Mouse (Mus musculus) WW6 (cell line): ENCODE measurements around the gene Ivd.
A peak's percentile ranks its signal among the peaks of the same experiment; 100 is the strongest.

Source experiments
- DNase-seq: peaks from one replicate; pipeline ENCODE4 v3.0.0-alpha.2; 2013; ENCODE audit warnings: low read depth, low spot score

The Ivd gene

DNA sequence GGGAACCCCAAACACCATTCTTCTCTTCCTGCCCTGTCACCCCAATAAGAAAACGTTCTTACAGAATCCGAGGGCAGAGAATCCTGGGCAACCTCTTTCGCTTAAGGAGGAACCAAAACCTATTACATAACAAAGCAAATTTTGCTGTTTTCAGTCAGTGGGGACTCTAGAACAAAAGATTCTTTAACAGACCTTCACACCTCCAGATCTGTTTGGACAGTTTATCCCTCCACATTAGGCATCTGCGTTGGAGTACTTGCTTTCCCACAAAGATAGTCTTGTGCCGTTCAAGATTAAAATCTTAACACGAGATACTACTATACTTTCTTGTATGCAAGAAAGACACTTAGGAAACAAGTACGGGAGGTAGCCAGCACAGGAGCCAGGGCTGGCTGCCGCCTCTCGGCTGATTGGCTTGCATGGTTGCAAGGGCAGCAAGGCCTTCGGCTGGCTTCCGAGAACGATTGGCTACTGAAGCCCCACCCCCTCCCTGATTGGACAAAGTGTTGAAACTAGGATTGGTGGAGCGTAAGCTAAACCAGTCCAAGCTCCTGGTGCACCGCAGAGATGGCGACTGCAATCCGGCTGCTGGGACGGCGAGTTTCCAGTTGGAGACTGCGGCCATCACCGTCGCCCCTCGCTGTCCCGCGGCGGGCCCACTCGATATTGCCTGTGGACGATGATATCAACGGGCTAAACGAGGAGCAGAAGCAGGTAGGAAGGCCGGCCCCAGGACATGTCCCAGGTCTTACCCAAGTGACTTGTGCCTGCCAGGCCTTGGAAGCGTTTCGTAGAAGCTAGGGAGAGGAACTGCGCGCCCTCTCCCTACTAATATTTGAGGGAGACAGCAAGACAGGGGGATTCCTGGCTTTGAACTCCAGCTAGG lies at the start of gene Ivd:
Gene Ivd, plus strand, starts transcription at position 501 of the 886 bp plus-strand sequence.
- peak; percentile 77 for DNase-seq

DNA sequence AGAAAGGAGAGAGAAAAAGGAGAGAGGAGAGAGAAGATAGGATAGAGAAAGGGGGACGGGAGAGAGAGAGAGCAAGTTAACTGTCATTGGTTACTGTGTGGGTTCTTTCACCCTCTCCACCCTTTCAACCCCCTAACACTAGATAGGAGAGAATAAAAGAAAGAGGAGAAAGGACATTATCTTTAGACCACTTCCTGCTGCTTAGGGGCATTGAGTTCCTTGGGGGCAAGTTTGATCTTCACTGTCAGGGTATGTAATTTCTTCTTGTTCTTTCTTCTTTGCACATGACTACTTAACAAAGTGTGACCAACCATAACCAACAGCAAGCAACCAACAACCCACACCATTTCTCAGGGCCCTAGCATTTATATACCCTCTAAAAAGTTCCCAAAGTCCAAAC lies 49.0 kb upstream of the Ivd start:
- no peak for DNase-seq

DNA sequence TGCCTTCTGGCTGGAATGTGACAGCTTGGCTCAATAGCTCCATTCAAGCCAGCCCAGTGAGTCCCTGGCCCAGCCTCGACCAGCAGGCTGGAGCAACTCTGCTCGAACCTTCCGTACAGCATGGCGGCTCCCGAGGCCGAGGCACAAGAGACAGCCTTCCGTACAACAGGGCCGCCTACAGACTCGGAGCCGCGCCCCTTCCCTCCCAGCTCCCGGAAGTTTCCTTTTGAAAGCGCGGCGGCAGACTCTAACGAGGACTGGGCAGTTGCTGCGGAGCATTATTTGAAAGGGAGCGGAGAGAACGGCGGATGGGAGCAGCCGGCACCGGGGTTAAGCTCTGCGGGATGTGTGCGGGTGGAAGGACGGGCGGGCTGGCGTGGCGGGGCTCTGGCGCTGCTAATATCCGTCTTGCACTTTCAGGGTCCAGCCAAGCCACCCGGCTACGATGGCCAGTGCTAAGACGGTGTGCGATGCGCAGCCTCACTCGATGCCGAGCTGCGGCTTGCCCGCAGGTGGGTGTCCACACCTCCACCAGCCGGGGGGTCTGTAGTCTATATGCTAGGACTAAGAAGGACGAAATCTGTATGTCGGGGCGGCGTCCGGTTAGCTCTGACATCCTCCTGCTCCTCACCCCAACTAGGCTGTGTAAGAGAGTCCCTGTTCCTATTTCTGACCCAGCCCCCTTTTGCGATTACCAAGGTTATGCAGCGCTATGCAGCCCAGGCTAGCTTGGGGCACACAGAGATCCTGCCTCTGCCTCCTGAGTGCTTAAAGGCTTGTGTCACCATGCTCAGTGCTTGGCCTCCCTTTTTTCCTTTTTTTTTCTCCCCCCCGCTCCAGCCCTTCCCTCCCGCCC lies 47.5 kb upstream of the Ivd start, which contains the start of gene Knstrn:
Gene Knstrn, plus strand, starts transcription at position 23 of the 856 bp plus-strand sequence.
- peak; percentile 71 for DNase-seq

DNA sequence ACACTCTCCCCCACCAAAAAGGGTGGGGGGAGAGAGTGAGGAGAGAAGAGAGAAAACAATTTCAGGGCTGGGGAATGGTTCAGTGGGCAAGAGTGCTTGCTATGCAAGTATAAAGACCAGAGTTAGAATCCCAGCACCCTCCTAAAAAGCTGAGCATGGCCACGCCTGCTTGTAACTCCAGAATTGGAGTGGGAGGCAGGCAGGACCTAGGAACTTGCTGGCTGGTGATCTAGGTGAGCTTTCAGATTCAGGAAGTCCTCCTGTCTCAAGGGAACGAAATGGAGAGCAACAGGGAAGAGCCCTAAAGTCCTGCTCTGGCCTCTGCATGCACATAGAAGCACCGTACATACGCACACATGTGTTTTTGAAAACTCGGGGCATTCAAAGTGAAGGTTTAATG lies 39.0 kb upstream of the Ivd start:
- no peak for DNase-seq

DNA sequence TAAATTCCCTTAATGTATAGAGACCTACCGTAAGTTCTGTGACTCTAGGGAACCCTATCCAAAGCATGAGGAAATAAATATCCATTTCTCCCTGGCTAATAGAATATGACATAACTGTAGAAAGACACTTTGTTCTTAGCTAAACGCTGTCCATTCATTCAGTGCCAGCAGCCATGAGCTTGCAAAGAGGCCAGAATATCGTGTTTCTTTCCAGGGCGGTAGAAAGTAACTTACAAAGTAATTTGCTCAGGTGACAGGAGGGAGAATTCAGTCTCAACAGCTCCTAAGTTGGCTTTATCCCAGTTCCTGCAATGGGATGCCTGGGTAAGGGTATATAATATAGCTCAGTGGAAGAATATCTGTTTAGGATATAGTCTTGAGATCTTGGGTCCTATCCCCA lies 37.4 kb upstream of the Ivd start:
- no peak for DNase-seq

DNA sequence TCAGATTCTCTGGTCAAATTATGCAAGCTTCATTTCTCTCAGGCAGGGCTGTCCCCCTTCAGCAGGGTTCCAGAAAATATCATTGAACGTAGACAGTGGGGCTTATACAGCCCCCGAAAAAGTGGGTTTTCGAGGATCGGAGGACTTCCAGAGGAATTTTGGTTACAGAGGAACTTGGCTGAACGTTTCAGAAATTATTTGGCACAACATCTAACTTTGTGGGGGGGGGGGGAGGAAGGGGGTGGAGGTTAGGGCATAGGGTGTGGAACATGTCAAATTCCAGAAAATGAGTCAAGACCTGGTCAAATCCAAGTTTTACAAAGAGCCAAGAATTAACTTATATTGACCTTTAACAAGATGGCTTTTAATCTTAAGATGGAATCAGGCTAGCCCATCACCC lies 32.7 kb upstream of the Ivd start:
- no peak for DNase-seq

DNA sequence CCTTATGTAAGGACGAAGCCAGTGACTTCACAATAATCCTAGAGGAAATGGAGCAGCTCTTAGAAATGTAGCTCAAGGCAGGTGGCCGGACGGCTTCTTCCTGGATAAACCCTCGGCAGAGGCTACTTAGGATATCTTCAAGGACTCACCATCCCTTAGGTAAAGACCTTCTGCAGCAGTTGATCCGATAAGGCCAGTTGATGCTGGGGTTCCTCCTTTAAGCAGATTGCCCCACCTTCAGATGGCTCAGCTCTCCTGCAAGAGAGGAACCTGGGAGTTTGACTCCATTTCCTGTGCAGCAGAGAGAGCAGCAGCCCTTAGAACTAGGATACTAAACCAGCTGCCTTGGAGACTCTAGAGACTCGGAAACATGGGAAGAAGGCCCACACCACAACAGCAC lies 27.7 kb upstream of the Ivd start:
- DNase-seq, result no peak

DNA sequence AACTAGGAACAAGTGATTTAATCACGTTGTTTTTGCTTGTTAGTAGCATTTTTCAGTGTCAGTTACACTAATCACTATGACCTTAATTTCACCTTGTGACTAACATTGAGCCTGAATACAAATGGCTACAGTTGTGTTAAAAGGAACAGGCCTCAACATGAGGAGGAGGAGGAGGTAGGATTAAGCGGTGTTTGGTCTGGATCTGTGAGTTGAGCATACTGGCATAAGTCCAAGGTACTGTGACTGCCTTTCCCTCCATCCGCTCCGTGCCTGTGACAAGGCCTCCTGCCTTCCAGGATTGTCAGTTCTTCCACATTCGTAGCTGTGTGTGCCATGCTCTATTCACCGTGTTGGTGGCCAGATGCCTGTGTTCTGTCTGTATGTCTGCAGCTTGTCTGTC lies 26.6 kb upstream of the Ivd start:
- no peak for DNase-seq

DNA sequence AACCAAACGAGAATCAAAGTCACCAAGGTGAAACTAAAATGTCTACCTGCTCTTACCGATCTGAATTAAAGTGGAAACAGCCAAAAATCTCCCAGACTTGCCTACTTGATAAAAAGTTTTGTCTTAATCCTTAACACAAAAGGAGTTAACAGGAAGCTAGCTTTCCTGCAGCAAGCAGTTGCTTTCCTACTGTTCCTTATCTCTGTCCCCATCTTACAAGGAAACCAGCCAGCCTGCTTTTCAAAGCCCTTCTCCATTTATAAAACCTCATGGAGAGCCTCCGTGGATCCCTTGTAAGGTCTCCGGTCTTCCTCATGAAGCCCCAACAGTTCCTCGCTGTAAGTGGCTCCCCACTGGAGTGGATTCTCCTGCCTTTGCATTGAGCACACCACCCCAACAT lies 23.4 kb upstream of the Ivd start:
- no peak for DNase-seq

DNA sequence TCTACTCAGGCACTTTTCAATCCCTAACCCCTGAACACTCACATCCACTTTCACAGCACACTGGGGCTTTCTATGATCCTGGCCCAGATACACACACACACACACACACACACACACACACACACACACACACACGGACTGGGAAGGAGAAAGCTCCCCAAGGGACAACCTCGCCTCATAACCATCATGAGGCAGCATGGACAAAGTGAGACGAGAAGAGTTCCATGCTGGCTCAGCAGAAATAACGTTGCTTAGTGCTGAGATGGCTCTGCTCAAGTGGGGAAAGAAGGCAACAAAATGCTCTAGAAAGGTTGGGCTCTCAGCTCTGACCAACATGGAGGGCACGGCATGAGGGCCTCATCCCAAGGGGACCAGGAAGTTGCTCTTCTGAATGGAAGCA lies 20.6 kb upstream of the Ivd start:
- DNase-seq, result no peak

DNA sequence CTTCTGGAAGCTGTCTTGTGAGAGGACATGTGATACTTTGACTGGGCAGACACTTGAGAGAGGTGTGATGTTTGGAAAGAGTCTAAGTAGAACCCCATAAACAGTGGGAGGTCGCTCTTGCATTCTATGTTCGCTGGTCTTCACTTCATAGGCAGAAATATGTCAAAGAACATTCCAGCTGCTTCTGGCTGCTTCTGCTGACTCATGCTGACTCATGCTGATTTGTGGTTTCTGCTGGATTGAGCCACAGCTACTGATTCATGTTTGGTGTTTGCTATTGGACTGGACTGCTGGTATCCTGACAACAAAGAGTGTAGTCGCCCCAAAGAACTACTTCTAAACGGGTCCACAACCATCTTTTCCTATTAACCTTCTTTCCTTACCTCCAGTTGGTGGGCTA lies 20.0 kb upstream of the Ivd start:
- no peak for DNase-seq

DNA sequence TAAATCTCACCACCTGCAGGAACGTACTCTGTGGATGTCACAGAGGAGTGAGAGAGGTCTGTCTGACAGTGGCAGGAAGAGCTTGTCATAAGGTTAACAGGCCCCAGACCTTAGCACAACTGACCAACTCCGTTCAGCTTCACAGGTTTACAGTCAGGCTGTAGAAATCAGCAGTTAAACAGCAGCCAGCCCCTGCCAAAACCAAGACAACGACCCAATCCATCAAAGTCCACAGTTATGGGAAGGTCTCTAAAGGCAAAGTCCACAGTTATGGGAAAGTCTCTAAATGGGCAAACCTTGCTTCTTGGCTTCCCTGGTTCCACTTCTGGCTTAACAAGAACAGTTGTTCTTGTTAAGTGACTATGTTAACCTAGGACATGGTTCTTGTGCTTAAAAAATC lies 17.3 kb upstream of the Ivd start:
- DNase-seq, result no peak

DNA sequence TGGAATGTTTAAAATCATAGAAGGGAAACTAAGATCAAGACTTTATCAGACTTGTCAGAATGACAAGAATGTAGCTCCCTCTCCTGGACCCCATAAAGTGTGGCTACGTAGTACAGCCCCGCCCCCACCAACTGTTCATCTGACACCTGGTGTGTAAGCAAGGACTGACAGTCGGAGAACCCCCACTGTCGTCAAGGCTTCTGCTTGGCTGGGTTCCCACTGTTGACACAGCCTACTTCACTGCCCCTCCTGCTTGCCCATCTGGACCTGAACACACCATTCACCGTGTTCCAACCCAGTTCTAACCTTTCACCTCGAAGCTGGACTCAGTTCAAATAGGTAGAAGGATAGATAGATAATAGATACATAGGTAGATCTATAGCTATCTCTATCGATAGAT lies 15.5 kb upstream of the Ivd start:
- no peak for DNase-seq

DNA sequence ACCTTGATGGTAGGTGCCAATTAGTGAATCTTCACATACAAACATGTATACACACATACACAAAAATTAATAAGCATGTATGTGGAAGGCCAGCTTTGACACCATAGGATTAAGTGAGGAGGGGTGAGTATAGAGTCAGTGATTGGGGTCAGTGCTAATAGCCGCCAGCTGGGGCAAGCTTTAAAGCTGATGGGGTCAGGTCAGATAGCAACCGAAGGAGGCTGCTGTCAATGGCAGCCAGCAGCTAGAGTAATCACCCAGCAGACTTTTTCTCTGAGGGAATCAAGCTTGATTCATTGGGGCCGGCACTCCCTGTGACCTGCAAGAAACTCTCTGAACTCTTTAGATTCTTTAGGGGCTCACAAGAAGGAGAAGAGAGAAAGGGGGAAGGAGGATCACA lies 10.0 kb upstream of the Ivd start:
- DNase-seq, result no peak

DNA sequence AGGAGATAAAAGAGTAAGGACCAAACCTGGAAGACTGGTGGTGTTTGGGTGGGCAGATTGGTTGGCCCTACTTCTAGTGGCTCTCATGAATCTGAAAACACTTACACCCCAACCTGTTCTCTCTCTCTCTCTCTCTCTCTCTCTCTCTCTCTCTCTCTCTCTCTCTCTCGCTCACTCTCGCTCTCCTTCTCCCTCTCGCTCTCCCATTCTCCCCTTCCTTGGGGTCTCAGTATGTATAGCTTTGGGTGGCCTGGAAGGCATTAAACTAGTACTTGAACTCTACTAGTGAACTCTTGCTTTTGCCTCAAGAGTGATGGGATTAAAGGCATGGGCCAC lies 554 bp downstream of the Ivd start:
- DNase-seq, result no peak

DNA sequence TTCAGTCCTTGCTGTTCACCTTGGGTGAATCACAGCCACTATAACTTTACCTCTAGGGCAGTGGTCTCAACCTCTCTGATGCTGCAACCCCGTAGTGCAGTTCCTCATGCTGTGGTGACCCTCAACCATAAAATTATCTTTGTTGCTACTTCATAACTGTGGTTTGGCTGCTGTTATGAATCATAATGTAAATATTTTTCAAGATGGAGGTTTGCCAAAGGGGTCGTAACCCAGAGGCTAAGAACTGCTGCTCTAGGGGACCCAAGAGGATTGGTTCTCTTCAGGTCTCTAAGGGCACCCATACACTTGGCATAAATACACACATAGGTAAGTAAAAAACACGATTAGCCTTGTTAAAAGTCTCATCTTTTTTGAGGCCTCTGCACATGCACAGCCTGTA lies 8.8 kb downstream of the Ivd start:
- no peak for DNase-seq

DNA sequence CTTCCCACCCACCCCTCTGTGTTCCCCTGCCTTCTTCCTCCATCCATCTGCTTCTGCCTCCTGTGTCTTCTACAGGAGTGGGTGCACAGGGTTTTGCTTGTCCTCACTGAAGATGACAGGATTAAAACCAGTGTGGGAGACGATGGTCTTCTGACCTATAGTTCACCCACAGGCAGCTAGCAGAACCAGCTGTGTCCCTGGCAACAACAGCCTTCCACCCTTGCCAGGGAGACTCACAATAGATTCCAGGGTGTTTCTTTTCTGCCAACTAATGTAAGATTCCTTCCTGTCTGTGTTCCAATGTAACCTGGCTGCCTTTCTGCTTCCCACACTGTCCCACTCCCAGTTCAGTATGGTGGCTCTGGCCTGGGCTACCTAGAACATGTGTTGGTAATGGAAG lies 9.3 kb downstream of the Ivd start:
- DNase-seq, result no peak

DNA sequence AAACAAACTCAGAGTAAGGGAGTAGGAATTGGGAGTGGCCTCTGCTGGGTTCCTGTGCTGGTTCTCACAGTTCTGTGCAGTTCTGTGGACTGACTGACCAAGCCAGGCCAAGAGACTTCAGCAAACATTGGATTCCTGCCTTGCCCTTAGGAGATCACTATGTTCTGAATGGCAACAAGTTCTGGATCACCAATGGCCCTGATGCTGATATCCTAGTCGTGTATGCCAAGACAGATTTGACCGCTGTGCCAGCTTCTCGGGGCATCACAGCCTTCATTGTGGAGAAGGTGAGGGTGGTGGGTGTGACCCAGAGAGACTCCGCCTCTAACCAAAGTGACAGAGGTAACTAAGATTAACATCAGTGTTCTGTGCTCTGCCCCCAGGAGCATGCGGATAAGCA lies 11.3 kb downstream of the Ivd start:
- no peak for DNase-seq

DNA sequence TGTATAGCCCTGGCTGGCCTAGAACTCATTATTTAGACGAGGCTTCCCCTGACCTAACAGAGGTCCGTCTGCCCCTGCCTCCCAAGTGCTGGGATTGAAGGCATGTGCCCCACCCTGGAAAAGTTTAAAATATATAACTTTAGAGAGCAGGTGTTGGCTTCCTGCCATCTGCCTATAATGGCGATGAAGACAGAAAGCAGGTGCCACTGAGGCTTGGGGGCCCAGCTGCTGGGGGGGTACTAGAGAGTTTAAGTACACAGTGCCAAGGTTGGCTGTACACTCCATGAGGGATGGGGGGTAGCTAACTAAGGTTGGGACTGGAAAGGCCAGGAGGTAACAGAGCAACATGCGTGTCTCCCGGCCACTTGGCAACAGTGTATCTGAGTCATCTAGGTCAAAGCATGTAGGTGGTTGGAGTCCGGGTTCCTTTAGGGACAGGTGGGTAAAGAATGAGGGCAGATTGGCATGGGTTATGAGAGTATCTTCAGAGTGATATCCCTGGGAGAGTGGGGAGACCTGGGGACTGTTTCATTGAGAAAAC lies 12.2 kb downstream of the Ivd start:
- DNase-seq, result no peak

DNA sequence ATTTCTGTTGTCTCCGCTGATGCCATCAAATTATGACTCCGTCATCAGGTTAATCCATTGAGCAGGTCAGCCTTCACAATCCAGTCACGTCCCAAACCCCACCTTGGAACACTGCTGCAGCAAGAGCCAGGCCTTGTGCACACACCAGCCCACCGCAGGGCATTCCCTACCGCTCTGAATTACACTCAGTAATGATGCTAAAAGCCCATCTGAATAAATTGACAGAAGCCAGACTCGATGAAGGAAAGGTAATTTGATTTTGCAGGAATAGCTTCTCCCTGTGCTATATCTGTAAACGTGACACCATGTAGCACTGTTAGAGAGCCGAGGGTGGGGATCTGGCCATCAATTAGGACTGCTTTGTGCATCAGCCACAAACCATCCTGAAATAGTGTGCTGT lies 13.6 kb downstream of the Ivd start:
- DNase-seq, result no peak

DNA sequence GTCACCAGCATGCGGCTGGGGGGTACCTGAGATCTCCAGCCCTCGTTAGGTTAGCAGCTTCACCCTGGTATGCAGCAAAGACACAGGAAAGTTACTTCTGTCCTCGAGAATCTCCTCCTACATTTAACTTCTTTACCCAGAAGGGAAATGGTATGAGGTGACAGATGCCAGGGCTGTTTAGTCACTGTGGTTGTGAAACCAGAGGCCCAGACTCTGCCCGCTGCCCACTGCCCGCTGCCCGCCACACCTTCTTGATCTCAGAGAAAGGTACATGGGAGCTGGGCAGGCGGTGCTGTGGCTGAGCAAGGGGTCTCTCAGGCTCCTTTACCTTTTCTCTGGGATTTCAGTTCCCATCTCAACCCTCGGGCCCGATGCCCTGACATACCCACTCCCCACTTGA lies 14.7 kb downstream of the Ivd start:
- DNase-seq, result no peak

DNA sequence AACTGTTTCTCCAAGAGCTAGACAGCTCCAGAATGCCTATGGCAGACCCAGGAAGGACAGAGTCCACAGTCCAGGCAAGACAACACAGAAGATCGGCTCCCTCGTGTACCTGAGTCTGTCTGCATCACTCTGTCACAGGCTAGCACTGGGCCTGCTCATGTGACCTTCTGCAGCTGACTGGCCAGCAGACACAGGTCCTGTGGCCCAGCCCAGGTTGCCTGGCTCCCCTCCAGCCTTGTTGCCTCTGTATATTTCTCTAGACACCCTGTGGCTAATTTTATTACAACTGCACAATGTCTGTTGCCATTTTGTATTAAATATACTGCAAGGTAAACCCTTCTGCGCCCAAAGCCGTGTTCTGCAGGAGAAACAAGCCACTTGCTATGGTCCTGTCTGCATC lies 19.3 kb downstream of the Ivd start:
- no peak for DNase-seq

DNA sequence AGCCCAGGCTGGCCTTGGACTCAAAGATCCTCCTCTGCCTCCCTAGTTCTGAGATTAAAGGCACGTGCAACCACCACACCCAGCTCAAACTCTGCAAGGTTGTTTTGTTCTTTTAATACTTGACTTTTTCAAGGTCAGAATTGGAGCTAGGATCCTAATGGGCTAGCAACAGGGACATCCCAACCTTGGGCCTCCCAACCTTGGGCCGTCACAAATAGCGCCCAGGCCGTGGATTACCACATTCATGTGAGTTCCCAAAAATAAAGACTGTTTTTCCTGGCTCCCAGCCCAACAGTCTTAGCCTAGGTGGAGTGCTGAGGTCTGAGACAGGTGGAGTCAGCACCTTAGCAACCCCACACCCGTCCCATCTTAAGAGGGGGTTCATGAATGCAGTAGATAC lies 20.2 kb downstream of the Ivd start:
- DNase-seq, result no peak
